Mouse (Mus musculus) cerebellum, adult 11-12 months (tissue): Measurements from ENCODE around the gene Commd8.
"Not testable (repeated sequence)": the region's sequence is repeated elsewhere in the genome, so short reads cannot be mapped to it uniquely, and the experiment has no call there.

ENCODE experiments used
- DNase-seq: peaks from one replicate; pipeline ENCODE4 v3.0.0; 2022

The Commd8 gene

DNA sequence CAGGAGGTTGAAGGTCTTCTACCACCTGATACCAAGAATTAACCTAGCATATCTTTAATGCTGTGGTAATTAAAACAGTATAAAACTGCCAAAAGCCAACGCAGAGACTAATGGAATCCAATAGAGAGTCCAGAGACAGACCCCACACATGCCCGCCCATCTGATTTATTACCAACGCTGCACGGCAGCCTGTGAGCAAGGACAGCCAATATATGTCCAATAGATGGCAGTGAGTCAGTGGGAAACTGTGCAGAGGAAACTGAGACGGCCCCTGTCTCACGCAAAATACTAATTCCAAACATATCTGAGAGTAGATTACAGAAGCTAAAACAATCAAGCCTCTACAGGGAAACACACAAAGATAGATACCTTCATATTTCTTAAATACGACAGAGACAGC lies 3.6 kb downstream of the Commd8 start:
- no peak for DNase-seq

DNA sequence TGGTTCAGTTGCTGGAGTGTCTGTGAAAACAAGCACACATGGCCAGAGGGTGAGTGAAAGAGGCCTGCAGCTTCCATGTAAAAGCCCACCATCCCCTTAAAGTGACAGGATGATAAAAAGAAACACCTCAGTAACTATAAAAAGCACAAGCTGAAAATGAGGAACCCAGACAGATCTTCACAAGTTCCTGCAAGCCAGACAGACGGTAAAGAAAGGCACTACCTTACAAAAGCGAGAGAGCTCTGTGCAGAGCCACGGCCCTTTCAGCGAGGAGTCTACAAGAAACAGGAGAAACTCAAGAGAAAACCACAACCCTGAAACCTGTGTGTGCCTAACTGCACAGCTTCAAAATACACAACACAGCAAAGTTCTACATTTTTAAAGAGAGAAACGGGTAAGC lies 5.1 kb downstream of the Commd8 start:
- no peak for DNase-seq

DNA sequence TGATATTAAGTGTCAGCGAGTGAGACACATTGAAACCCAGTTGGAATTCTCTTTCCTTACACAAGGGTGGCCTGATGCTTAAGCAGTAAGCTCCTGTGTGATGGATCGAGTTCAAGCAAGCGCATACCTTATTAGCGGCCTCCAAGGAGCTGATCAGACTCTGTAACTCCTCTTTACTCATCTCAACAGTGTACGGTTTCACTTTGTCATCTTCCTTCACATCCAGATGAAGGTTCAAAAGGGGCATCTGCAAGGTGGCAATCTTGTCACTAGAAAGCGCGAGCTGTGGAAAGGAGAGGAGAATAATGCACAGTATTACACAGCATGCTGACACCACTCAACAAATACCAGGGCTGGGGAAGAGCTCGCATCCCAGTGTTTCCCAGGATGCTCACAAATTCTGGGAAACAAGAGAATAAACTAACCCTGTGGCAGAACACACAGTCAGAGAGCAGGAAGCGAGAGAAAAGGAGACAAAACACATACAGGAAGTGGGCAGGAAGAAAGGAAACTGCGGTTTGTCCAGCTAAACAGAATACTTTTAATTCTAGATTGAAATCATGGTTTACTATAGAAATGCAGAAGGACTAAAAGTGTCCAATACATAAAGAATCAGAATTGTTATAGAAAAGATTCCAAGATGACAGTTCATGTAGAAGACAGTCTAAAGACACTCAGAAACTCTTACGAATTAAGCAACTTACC lies 7.1 kb downstream of the Commd8 start:
- no peak for DNase-seq

DNA sequence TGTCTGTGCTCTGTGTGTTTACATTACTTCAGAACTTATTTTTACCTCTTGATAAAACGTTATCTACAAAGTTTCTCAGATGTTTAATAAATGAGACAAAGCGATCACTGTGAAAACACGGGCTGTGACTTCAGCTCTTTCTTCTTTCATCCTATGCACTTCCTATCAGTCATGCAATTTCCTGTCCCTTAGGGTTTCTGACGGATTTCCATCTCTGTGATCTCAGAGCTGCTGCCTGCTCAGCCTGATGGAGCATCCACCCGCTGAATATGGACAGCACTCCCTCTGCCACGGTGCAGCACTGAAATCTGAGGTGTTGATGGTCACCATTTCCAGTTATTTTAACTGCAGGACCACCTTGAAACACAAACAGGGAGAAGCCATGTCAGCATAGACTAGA lies 8.5 kb downstream of the Commd8 start:
- no peak for DNase-seq

DNA sequence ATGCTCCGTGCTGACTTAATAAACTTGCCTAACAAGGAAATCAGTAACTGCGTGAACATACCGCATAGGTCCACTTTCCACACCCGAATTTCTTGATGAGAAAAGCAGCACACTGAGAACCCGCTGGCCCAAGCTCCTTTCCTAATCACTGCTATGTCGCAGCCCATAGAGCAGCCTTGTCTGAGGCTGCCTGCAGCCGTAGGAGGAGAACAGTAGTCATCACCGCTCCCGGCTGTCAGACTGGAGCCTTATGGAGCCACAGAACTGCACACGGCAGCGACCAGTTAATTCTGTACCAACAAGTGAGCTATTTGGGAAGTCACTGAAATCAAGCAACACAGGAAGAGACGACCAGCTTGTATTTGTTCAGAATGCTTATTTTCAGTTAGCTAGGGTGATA lies 9.3 kb downstream of the Commd8 start:
- no peak for DNase-seq

DNA sequence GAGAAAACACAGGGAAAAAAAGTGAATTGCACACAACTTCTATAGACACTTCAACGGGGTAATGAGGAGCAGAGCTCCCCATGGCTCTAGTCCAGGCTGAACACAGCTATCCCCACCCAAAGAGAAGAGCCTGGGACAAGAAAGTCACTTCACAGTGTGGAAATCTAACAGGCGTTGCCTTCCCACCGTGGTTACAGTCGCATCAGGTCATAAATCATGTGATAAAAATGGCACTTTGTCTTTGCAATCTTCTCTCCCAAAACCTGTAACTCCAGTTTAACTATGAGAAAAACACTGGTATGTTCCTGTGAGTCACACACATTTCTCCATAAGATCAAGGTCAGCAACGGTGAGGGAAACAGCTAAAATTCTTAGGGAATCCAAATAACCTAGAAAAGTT lies 11.4 kb downstream of the Commd8 start:
- no peak for DNase-seq

DNA sequence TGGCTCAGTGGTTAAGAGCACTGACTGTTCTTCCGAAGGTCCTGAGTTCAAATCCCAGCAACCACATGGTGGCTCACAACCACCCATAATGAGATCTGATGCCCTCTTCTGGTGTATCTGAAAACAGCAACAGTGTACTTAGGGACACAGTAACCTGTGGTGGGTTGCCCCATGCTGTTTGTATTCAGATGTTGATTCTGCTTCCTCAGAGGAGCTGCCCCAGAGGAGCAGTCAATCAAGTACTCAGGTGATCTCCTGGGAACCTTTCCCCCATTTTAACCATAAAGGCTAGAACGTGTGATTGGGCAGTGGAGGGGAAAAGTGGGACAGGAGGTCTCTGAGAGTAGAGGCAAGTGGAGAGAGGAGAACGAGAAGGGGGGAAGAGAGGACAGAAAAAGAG lies 12.3 kb downstream of the Commd8 start:
- not testable (repeated sequence) for DNase-seq

DNA sequence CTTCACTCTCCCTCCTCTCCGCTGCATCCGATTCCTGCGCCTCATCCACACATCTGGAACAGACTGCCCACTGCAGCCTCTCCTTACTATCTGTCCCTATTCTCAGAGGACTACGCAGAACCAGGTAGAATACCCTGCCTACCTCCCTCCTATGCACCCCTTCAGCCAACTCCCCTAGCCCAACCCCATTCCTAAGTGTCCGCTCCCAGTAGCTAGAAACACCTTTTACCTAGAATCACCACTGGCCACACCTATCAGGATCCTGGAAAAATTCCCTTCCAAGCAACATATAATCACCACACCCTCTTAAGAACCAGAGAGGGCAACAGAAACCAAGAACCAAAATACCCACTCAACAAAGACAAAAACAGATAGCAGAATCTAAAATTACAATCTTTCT lies 17.1 kb downstream of the Commd8 start:
- DNase-seq = no peak

DNA sequence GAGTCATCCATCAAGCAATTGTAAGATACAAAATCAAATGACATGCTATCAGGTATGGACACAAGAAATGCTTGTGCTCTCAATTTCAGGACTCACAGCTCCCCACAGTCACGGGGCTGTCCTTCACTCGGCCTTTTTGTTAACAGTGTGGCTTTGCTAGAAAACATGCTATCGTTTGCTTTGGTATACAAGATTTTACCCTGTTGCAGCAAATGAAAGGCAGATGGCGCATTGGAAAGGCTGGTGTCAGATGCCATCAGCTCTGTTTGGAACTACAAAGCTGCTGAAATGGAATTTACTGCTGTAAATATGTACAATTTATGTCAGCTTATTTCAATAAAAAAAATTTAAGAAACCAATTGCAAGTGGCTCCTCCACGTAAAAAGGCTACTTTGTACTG lies 19.3 kb downstream of the Commd8 start:
- DNase-seq = no peak

DNA sequence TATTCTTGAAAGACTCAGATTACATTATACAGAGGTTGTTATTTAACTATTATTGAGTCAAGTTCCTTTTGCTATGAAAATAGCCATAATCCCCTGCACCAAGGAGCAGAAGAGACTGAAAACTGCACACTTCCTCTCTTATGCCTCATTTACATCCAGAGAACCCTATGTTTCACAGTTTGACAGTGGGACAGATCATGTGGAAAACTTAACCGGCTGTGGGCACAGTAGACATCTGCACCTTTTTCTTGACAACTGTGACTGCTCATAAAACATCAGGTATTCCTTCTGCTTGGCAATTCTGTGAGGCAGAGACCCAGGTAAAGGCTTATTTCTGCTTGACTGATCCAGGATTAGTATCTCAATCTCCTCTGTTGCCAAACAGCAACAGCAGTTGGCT lies 28.4 kb downstream of the Commd8 start:
- DNase-seq = no peak

DNA sequence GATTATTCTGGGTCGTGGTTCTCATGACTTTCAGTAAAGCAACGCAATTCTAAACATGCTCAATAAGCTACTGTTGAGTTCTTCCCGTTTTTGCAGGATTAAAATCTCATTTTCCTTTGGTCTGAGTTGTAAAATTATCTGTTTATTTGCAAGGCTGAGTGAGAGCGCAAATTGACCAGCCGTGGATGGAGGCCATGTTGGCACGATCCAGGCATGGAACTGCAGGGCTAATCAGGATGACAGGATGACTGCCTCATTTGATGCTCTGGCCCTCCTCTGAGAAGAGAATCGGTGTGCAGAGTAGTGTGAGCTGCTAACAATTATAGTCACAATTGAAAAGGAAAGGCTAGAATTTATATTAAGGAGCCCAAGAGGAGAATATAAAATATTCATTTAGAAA lies 29.7 kb downstream of the Commd8 start:
- DNase-seq = no peak

DNA sequence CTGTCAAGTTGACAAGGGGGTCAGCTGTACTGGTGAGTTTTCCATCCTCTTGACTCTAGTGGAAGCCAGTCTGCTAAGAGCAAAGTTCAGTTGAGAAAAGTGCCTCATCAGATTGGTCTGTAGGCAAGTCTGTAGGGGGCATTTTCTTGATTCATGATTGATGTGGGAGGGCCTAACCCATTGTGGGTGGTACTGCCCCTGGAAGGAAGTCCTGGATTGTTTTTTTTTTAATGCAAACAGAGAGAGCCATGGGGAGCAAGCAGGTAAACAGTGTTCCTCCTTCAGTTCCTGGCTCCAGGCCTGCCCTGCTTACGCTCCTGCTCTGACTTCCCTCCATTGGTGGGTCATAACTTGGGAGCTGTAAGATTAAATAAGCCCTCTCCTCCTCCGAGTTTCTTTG lies 34.1 kb downstream of the Commd8 start:
- no peak for DNase-seq

DNA sequence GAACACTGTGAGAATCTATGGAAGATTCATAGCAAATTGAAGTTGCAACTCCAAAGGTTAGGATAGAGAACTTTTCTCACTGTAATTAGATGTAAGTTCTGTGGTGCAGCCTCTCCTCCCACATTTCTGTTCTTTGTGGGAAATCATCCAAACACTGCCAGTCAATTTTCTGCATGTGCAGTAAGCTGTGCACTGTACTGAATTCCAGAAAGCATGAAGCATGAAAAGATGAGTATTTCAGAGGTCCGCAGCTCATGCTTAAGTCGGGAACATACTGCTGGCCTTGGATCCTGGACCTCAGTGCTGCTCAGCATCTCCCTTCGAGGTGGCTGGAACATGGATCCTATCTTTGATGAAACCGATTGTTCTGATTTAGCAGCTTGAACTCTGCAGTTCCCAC lies 41.3 kb downstream of the Commd8 start:
- no peak for DNase-seq

DNA sequence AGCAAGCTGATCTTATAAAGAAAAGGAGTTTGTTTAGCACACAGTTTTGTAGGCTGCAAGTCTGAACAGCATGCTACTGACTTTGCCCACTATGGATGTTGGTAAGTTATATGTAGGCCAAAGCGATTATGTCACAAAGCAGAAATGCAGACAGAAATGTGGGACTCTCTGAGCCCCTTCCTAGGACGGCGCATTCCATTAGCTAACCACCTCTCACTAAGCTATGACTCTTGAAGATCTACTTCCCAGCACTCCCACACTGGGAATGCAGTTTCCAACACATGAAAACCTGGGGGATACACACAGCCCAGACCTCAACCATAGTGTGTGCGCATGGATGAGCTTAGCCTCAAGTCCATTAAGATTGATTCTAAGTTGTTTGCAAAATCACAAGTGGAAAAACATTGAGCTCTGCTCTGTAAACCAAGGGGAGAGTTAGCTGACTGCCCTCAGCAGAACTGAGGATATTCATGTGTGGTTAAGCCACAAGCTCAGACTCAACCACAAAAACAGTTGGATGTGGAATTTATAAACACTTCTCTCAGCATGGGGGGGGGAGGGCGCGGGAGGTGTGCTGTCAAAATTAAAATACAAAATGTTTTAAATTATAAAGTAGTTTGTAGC lies 45.5 kb downstream of the Commd8 start:
- DNase-seq = no peak
